Mouse (Mus musculus) cerebellum, postnatal 4 days (tissue): ENCODE measurements around the gene Olfr312.
"Not testable (repeated sequence)": the region's sequence is repeated elsewhere in the genome, so short reads cannot be mapped to it uniquely, and the experiment has no call there.

ENCODE experiments used
- DNase-seq, 2 experiments: peaks; one replicate each; pipeline ENCODE4 v3.0.0; 2022; ENCODE audit warnings: low spot score in 2 of 2, mixed read lengths in 1 of 2

Gene Olfr312

GRCm38 (mm10) chr11:58828937-58829336 lies at the start of gene Olfr312:
Gene Olfr312 (plus strand): TSS chr11:58829237.
- DNase-seq = not testable (repeated sequence)

- no peak for DNase-seq
These were observed 46.5 kb upstream of the Olfr312 start, which contains the start of gene Olfr314 for GRCm38 (mm10) chr11:58782480-58783089. Gene Olfr314 (plus strand): TSS chr11:58782952.

- DNase-seq = no peak
These were observed 44.9 kb upstream of the Olfr312 start for GRCm38 (mm10) chr11:58784182-58784581.

GRCm38 (mm10) chr11:58787651-58788050 lies 41.4 kb upstream of the Olfr312 start:
- no peak for DNase-seq

- DNase-seq = no peak
These were observed 40.7 kb upstream of the Olfr312 start for GRCm38 (mm10) chr11:58788346-58788745.

GRCm38 (mm10) chr11:58789532-58789931 lies 39.5 kb upstream of the Olfr312 start:
- no peak for DNase-seq

GRCm38 (mm10) chr11:58790053-58790452 lies 39.0 kb upstream of the Olfr312 start:
- DNase-seq = no peak

GRCm38 (mm10) chr11:58790646-58791045 lies 38.4 kb upstream of the Olfr312 start:
- DNase-seq = no peak

GRCm38 (mm10) chr11:58795856-58796255 lies 33.2 kb upstream of the Olfr312 start:
- no peak for DNase-seq

GRCm38 (mm10) chr11:58796850-58797249 lies 32.2 kb upstream of the Olfr312 start:
- no peak for DNase-seq

GRCm38 (mm10) chr11:58799747-58800146 lies 29.3 kb upstream of the Olfr312 start:
- DNase-seq = no peak

- peak in 1 of 2 experiments; percentile 47 for DNase-seq
These were observed 27.3 kb upstream of the Olfr312 start, which contains the start of gene Fam183b for GRCm38 (mm10) chr11:58801558-58802228. Gene Fam183b (minus strand): TSS chr11:58801960.

- DNase-seq = no peak
These were observed 25.2 kb upstream of the Olfr312 start for GRCm38 (mm10) chr11:58803871-58804270.

- DNase-seq = no peak
These were observed 24.6 kb upstream of the Olfr312 start for GRCm38 (mm10) chr11:58804393-58804792.

- no peak for DNase-seq
These were observed 17.0 kb upstream of the Olfr312 start for GRCm38 (mm10) chr11:58812001-58812400.

- DNase-seq = not testable (repeated sequence)
These were observed 14.3 kb upstream of the Olfr312 start, which contains the start of gene Olfr313 for GRCm38 (mm10) chr11:58814700-58815099. Gene Olfr313 (plus strand): TSS chr11:58815000.

- DNase-seq = no peak
These were observed 13.4 kb upstream of the Olfr312 start for GRCm38 (mm10) chr11:58815676-58816075.

- no peak for DNase-seq
These were observed 727 bp downstream of the Olfr312 start for GRCm38 (mm10) chr11:58829764-58830163.

- DNase-seq = not testable (repeated sequence)
These were observed 3.5 kb downstream of the Olfr312 start for GRCm38 (mm10) chr11:58832541-58832940.

- DNase-seq = not testable (repeated sequence)
These were observed 9.9 kb downstream of the Olfr312 start, which contains the start of gene Olfr311 for GRCm38 (mm10) chr11:58838951-58839350. Gene Olfr311 (plus strand): TSS chr11:58839251.

GRCm38 (mm10) chr11:58846919-58847461 lies 18.0 kb downstream of the Olfr312 start, which contains the start of gene Gm12258:
Gene Gm12258 (plus strand): TSS chr11:58847158.
- DNase-seq = peak; percentile 57 to 85

- DNase-seq = no peak
These were observed 18.6 kb downstream of the Olfr312 start for GRCm38 (mm10) chr11:58847636-58848035.

GRCm38 (mm10) chr11:58849731-58850130 lies 20.7 kb downstream of the Olfr312 start:
- DNase-seq = no peak
